Mouse (Mus musculus) E14TG2a.4 (cell line): ENCODE results near the gene Cluh.

ENCODE experiments used
- CTCF ChIP-seq: conservative IDR thresholded peaks from 2 replicates; pipeline ENCODE4 v1.5.1; 2014; ENCODE audit warnings: low read length
- NANOG ChIP-seq: IDR thresholded peaks from 2 replicates; pipeline ENCODE4 v1.6.1; 2014; ENCODE audit warnings: borderline replicate concordance, low read length, mixed read lengths

DNA sequence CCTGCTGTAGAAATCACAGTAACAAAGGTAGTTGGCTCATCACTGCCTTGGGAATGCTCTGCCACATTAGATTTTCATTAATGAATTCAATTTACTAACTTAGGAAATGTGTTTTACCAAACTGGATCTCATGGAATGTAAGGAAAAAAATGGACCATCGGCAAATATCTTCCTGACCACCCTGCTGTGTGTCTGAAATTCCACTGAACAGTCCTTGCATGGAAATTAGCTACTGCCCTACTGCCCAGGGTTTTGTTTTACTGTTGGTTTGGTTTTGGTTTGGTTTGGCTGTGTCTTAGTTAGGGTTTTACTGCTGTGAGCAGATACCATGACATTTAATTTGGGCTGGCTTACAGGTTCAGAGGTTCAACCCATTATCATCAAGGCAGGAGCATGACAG, 47.0 kb upstream of the Cluh start:
- no peak for TF ChIP-seq CTCF
- TF ChIP-seq NANOG, result no peak
